Mouse (Mus musculus) ZHBTc4 (cell line): ENCODE results near the gene Olfr1006.
"Not testable (repeated sequence)": the region's sequence is repeated elsewhere in the genome, so short reads cannot be mapped to it uniquely, and the experiment has no call there.

Source experiments
- DNase-seq: peaks from one replicate; pipeline ENCODE4 v3.0.0-alpha.2; 2011; ENCODE audit warnings: low read depth, low spot score

Gene Olfr1006

GRCm38 (mm10) chr2:85678667-85679066 is at the start of gene Olfr1006:
Gene Olfr1006, minus strand, starts transcription at chr2:85678767.
- no peak for DNase-seq

GRCm38 (mm10) chr2:85725793-85726192 is 47.2 kb upstream of the Olfr1006 start:
- DNase-seq: peak; percentile 30

GRCm38 (mm10) chr2:85715119-85715518 is 36.6 kb upstream of the Olfr1006 start, which contains the start of gene Olfr1009:
Gene Olfr1009, plus strand, starts transcription at chr2:85715419.
- no peak for DNase-seq

GRCm38 (mm10) chr2:85711159-85711558 is 32.6 kb upstream of the Olfr1006 start:
- DNase-seq: no peak

GRCm38 (mm10) chr2:85710680-85711079 is 32.1 kb upstream of the Olfr1006 start:
- not testable (repeated sequence) for DNase-seq

- DNase-seq: no peak
These were observed 10.6 kb upstream of the Olfr1006 start, which contains the start of gene Olfr1008 for GRCm38 (mm10) chr2:85689131-85689530. Gene Olfr1008, plus strand, starts transcription at chr2:85689431.

GRCm38 (mm10) chr2:85664355-85664754 is 14.2 kb downstream of the Olfr1006 start, which contains the start of gene Olfr154:
Gene Olfr154, minus strand, starts transcription at chr2:85664455.
- DNase-seq: not testable (repeated sequence)

GRCm38 (mm10) chr2:85650604-85651003 is 28.0 kb downstream of the Olfr1006 start, which contains the start of gene Olfr1002:
Gene Olfr1002, minus strand, starts transcription at chr2:85650704.
- DNase-seq: no peak
